Comparison of ENCODE assay signal across 9 mouse cellular contexts in the genomic region with DNA sequence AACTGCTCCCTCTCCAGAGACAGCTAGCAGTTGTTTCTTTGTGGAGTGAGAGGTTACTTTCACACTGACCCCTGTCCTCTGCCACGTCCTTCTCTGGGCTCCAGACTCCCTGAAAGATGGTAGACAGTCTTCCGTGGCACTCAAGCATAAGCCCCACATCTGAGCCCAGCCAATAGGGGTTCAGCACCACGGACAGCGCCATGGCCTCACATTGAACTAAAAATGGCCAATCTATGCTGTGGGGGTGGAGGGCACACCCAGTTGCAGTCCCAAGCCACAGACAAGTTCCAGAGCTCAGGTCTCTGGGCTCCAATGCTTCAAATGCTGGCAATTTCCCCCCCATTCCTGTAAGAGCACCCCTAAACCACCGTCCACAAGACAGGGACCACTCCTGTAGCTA. TPM values are rescaled to one million over a fixed set of nuclear protein-coding genes. Genes with fewer than 3 reads are reported as not detected.
DNase-seq lines count a peak whose midpoint lies in the region; ATAC-seq lines count a peak whose summit lies in the region.
"Had no signal": no experiment of that assay in that cellular context is flagged by ENCODE, and none has a peak within 500 bp of the region (broad histone marks: within the 10 kb centered on the region; RNA-seq: fewer than 3 reads in every experiment).

No protein-coding gene starts in this region.

- H3K4me1 ChIP-seq in hindbrain, embryonic 10.5 days (replicated peaks): peaks cover 76% of the 10 kb centered on the region
- peaks cover 4% of the 10 kb centered on the region for H3K4me1 ChIP-seq in hindbrain, embryonic 16.5 days (ENCODE audit: control insufficient read depth, insufficient read depth, low read depth, low read length)
- H3K4me1 ChIP-seq in embryonic facial prominence, embryonic 14.5 days (ENCODE audit: control insufficient read depth, insufficient read depth, low read length): no peaks in the 10 kb centered on the region
- peaks cover 18% of the 10 kb centered on the region for H3K4me1 ChIP-seq in midbrain, embryonic 16.5 days (ENCODE audit: control insufficient read depth, insufficient read depth, low read length)
- H3K4me1 ChIP-seq: stomach, embryonic 15.5 days had no signal

- H3K4me3 ChIP-seq in hindbrain, embryonic 10.5 days: peak overlapping the region; percentile 18
- no peak overlapping the region for H3K4me3 ChIP-seq in hindbrain, embryonic 16.5 days (ENCODE audit: low read length)
- H3K4me3 ChIP-seq in embryonic facial prominence, embryonic 14.5 days (ENCODE audit: low read depth, low read length): no peak overlapping the region
- no peak overlapping the region for H3K4me3 ChIP-seq in midbrain, embryonic 16.5 days (ENCODE audit: low read depth, low read length)
- H3K4me3 ChIP-seq: stomach, embryonic 15.5 days had no signal

- no peak overlapping the region for H3K9ac ChIP-seq in hindbrain, embryonic 16.5 days (ENCODE audit: low read depth, low read length)
- H3K9ac ChIP-seq in embryonic facial prominence, embryonic 14.5 days (ENCODE audit: low read depth, low read length): no peak overlapping the region
- no peak overlapping the region for H3K9ac ChIP-seq in midbrain, embryonic 16.5 days (ENCODE audit: low read depth, low read length)
- H3K9ac ChIP-seq: stomach, embryonic 15.5 days had no signal

- H3K9me3 ChIP-seq in hindbrain, embryonic 10.5 days: no peaks in the 10 kb centered on the region
- no peaks in the 10 kb centered on the region for H3K9me3 ChIP-seq in hindbrain, embryonic 16.5 days (ENCODE audit: control insufficient read depth, low read length)
- no peaks in the 10 kb centered on the region for H3K9me3 ChIP-seq in embryonic facial prominence, embryonic 14.5 days (ENCODE audit: control insufficient read depth, low read length)
- H3K9me3 ChIP-seq in midbrain, embryonic 16.5 days (replicated peaks; ENCODE audit: control insufficient read depth, low read length, poor library complexity, severe bottlenecking): no peaks in the 10 kb centered on the region
- H3K9me3 ChIP-seq: stomach, embryonic 15.5 days had no signal

- no peak for ATAC-seq in hindbrain, embryonic 16.5 days
- 0 out of 2 replicates have a peak, but pooled peaks have one; percentile 9 for ATAC-seq in embryonic facial prominence, embryonic 14.5 days (ENCODE audit: low read depth)
- ATAC-seq in midbrain, embryonic 16.5 days: peak; percentile 26; the same call in 1 of the 2 replicates

- no peaks in the 10 kb centered on the region for H3K36me3 ChIP-seq in hindbrain, embryonic 10.5 days
- H3K36me3 ChIP-seq in hindbrain, embryonic 16.5 days (ENCODE audit: control insufficient read depth, insufficient read depth, low read length): no peaks in the 10 kb centered on the region
- H3K36me3 ChIP-seq in embryonic facial prominence, embryonic 14.5 days (ENCODE audit: control insufficient read depth, insufficient read depth, low read length): no peaks in the 10 kb centered on the region
- no peaks in the 10 kb centered on the region for H3K36me3 ChIP-seq in midbrain, embryonic 16.5 days (ENCODE audit: control insufficient read depth, insufficient read depth, low read length)
- H3K36me3 ChIP-seq: stomach, embryonic 15.5 days had no signal

- DNase-seq in hindbrain, embryonic 10.5 days (ENCODE audit: low spot score): peak; percentile 85
- peak; percentile 76 for DNase-seq in Muller cell, postnatal 12 days (ENCODE audit: inconsistent ontology term)
- peak; percentile 87 for DNase-seq in embryonic facial prominence, embryonic 14.5 days (ENCODE audit: low spot score)
- DNase-seq in kidney, postnatal 25 days: peak; percentile 59 to 73
- no peak for DNase-seq in cerebellum, adult 8-10 months
- no peak for DNase-seq in right cerebral cortex, postnatal 36 days (ENCODE audit: low spot score in 2 of 2)

- peak overlapping the region; percentile 81 for H3K27ac ChIP-seq in hindbrain, embryonic 10.5 days
- no peak overlapping the region for H3K27ac ChIP-seq in hindbrain, embryonic 16.5 days (ENCODE audit: low read depth, low read length)
- H3K27ac ChIP-seq in embryonic facial prominence, embryonic 14.5 days (replicated peaks; ENCODE audit: low read depth, low read length): no peak overlapping the region
- H3K27ac ChIP-seq in midbrain, embryonic 16.5 days (ENCODE audit: low read length): peak overlapping the region; percentile 45
- H3K27ac ChIP-seq: stomach, embryonic 15.5 days had no signal

- 6% methylated on average over 5 of the region's 5 CpGs for WGBS in hindbrain, embryonic 10.5 days
- 5% methylated on average over 5 of the region's 5 CpGs for WGBS in hindbrain, embryonic 16.5 days
- 6% methylated on average over 5 of the region's 5 CpGs for WGBS in embryonic facial prominence, embryonic 14.5 days
- WGBS in midbrain, embryonic 16.5 days: 15% methylated on average over 5 of the region's 5 CpGs

- no peak overlapping the region for H3K4me2 ChIP-seq in hindbrain, embryonic 16.5 days (ENCODE audit: low read length)
- H3K4me2 ChIP-seq in embryonic facial prominence, embryonic 14.5 days (ENCODE audit: low read depth, low read length): no peak overlapping the region
- no peak overlapping the region for H3K4me2 ChIP-seq in midbrain, embryonic 16.5 days (ENCODE audit: low read length)
- H3K4me2 ChIP-seq: stomach, embryonic 15.5 days had no signal

- peaks cover 5% of the 10 kb centered on the region; the same call in 1 of the 2 replicates for H3K27me3 ChIP-seq in hindbrain, embryonic 10.5 days (ENCODE audit: insufficient read depth, poor library complexity, severe bottlenecking)
- no peaks in the 10 kb centered on the region; the same call in 1 of the 2 replicates for H3K27me3 ChIP-seq in hindbrain, embryonic 16.5 days (replicated peaks; ENCODE audit: control insufficient read depth, insufficient read depth, low read length)
- H3K27me3 ChIP-seq in embryonic facial prominence, embryonic 14.5 days (replicated peaks; ENCODE audit: control insufficient read depth, insufficient read depth, low read length): no peaks in the 10 kb centered on the region
- H3K27me3 ChIP-seq in midbrain, embryonic 16.5 days (ENCODE audit: control insufficient read depth, insufficient read depth, low read depth, low read length): no peaks in the 10 kb centered on the region

RNA-seq across cellular contexts. Expression of gene Rapgef1, which starts 45.9 kb away (rescaled TPM):
- polyA plus RNA-seq in hindbrain, embryonic 10.5 days (2016; fragmentation: Nextera tagmentation; extraction: Ambion mirVana): 13.5 and 16.0 TPM in 2 replicates
- 14.8 and 18.6 TPM in 2 replicates for polyA plus RNA-seq in hindbrain, embryonic 16.5 days (2015; fragmentation: Nextera tagmentation; extraction: Ambion mirVana)
- polyA plus RNA-seq in embryonic facial prominence, embryonic 14.5 days (2014; fragmentation: Nextera tagmentation; extraction: Ambion mirVana): 19.0 and 22.4 TPM in 2 replicates
- 18.1 and 18.7 TPM in 2 replicates for polyA plus RNA-seq in midbrain, embryonic 16.5 days (2015; fragmentation: Nextera tagmentation; extraction: Ambion mirVana)

Comparison
In these comparisons a context has a peak if more than half of its experiments do, and no peak if none do; other contexts are left out.
1. H3K27ac ChIP-seq: peak in hindbrain, embryonic 10.5 days (single experiment) and midbrain, embryonic 16.5 days (single experiment); none in hindbrain, embryonic 16.5 days (single experiment) and embryonic facial prominence, embryonic 14.5 days (single experiment).
2. DNase-seq: peak in hindbrain, embryonic 10.5 days (single experiment), Muller cell, postnatal 12 days (single experiment), embryonic facial prominence, embryonic 14.5 days (single experiment) and kidney, postnatal 25 days (2 of 2); none in cerebellum, adult 8-10 months (single experiment) and right cerebral cortex, postnatal 36 days (0 of 2).